In genomic region chr9:96461607-96462006, GRCm38 (mm10) we compare ENCODE assay signal across 18 mouse cellular contexts. TPM values are rescaled to one million over a fixed set of nuclear protein-coding genes. Genes with fewer than 3 reads are reported as not detected.
DNase-seq lines count a peak whose midpoint lies in the region; ATAC-seq and TF ChIP-seq lines count a peak whose summit lies in the region.
"Had no signal": no experiment of that assay in that cellular context is flagged by ENCODE, and none has a peak within 500 bp of the region (broad histone marks: within the 10 kb centered on the region; RNA-seq: fewer than 3 reads in every experiment).

No protein-coding gene starts in this region.

- TF ChIP-seq EP300 in lung, postnatal 0 days (IDR thresholded peaks at IDR 0.05), result no peak

- no peak overlapping the region for H3K9ac ChIP-seq in intestine, postnatal 0 days (ENCODE audit: low read depth, low read length)
- no peak overlapping the region for H3K9ac ChIP-seq in intestine, embryonic 16.5 days (ENCODE audit: low read depth, low read length)
- no peak overlapping the region for H3K9ac ChIP-seq in lung, postnatal 0 days (replicated peaks; ENCODE audit: low read depth)
- H3K9ac ChIP-seq: embryonic facial prominence, embryonic 15.5 days; forebrain, embryonic 12.5 days; hindbrain, embryonic 14.5 days; limb, embryonic 13.5 days had no signal

- H3K36me3 ChIP-seq in intestine, postnatal 0 days (ENCODE audit: control insufficient read depth, insufficient read depth), result peaks cover 5% of the 10 kb centered on the region; the same call in 1 of the 2 replicates
- H3K36me3 ChIP-seq in intestine, embryonic 16.5 days (ENCODE audit: control insufficient read depth, insufficient read depth, low read length), result no peaks in the 10 kb centered on the region
- H3K36me3 ChIP-seq in lung, postnatal 0 days (ENCODE audit: insufficient read depth, low read length), result no peaks in the 10 kb centered on the region
- peaks cover 2% of the 10 kb centered on the region; the same call in 1 of the 2 replicates for H3K36me3 ChIP-seq in splenic B cell, adult 2 months (ENCODE audit: control insufficient read depth, insufficient read depth, low read length, poor library complexity, severe bottlenecking)

- H3K27ac ChIP-seq in intestine, postnatal 0 days (ENCODE audit: low read depth, low read length), result no peak overlapping the region
- no peak overlapping the region for H3K27ac ChIP-seq in intestine, embryonic 16.5 days (ENCODE audit: low read length)
- H3K27ac ChIP-seq in lung, postnatal 0 days (ENCODE audit: low read length), result no peak overlapping the region
- H3K27ac ChIP-seq: embryonic facial prominence, embryonic 15.5 days; forebrain, embryonic 12.5 days; hindbrain, embryonic 14.5 days; limb, embryonic 13.5 days had no signal

- 46% methylated on average over 1 of the region's 1 CpGs for WGBS in intestine, postnatal 0 days
- WGBS in intestine, embryonic 16.5 days, result 75% methylated on average over 1 of the region's 1 CpGs
- 20% methylated on average over 1 of the region's 1 CpGs for WGBS in lung, postnatal 0 days

- TF ChIP-seq CTCF in intestine, postnatal 0 days (IDR thresholded peaks at IDR 0.05; ENCODE audit: low read depth), result peak; percentile 51
- TF ChIP-seq CTCF in lung, postnatal 0 days (IDR thresholded peaks at IDR 0.05), result peak; percentile 52

- H3K4me2 ChIP-seq in intestine, postnatal 0 days (replicated peaks; ENCODE audit: low read depth), result no peak overlapping the region
- no peak overlapping the region for H3K4me2 ChIP-seq in intestine, embryonic 16.5 days (ENCODE audit: low read depth, low read length)
- no peak overlapping the region for H3K4me2 ChIP-seq in lung, postnatal 0 days (replicated peaks; ENCODE audit: low read depth, low read length)
- H3K4me2 ChIP-seq: embryonic facial prominence, embryonic 15.5 days; forebrain, embryonic 12.5 days; hindbrain, embryonic 14.5 days; limb, embryonic 13.5 days; midbrain, embryonic 11.5 days had no signal

- no peaks in the 10 kb centered on the region for H3K4me1 ChIP-seq in intestine, postnatal 0 days (replicated peaks; ENCODE audit: control insufficient read depth, insufficient read depth, low read length)
- H3K4me1 ChIP-seq in intestine, embryonic 16.5 days (ENCODE audit: control insufficient read depth, insufficient read depth, low read length), result no peaks in the 10 kb centered on the region
- no peaks in the 10 kb centered on the region for H3K4me1 ChIP-seq in lung, postnatal 0 days (ENCODE audit: insufficient read depth, low read depth, low read length)
- H3K4me1 ChIP-seq: limb, embryonic 13.5 days had no signal

- H3K9me3 ChIP-seq in intestine, postnatal 0 days (ENCODE audit: control insufficient read depth), result 0 out of 2 replicates have a peak, but pooled peaks cover 3% of the 10 kb centered on the region
- peaks cover 9% of the 10 kb centered on the region for H3K9me3 ChIP-seq in intestine, embryonic 16.5 days (ENCODE audit: control insufficient read depth, low read length)
- no peaks in the 10 kb centered on the region for H3K9me3 ChIP-seq in lung, postnatal 0 days (ENCODE audit: low read length)

- no peak for DNase-seq in lung, postnatal 0 days (ENCODE audit: low spot score)
- no peak for DNase-seq in lung, postnatal 10 days
- DNase-seq in T-cell, adult 2 months (ENCODE audit: low spot score), result peak; percentile 9
- peak; percentile 25 for DNase-seq in splenic B cell, adult 2 months (ENCODE audit: low read depth, low spot score)
- DNase-seq in embryo, embryonic 9.5 days (ENCODE audit: extremely low spot score), result no peak
- DNase-seq: cerebellum, adult 2 months; heart, adult 11 months; kidney, adult 8-10 months; thymus, adult 18-20 months had no signal

- no peaks in the 10 kb centered on the region for H3K27me3 ChIP-seq in intestine, postnatal 0 days (replicated peaks; ENCODE audit: control insufficient read depth, insufficient read depth, low read length)
- no peaks in the 10 kb centered on the region for H3K27me3 ChIP-seq in intestine, embryonic 16.5 days (replicated peaks; ENCODE audit: control insufficient read depth, insufficient read depth, low read length)
- no peaks in the 10 kb centered on the region for H3K27me3 ChIP-seq in lung, postnatal 0 days (replicated peaks; ENCODE audit: insufficient read depth, low read length)
- H3K27me3 ChIP-seq in splenic B cell, adult 2 months (ENCODE audit: control insufficient read depth, insufficient read depth, low read length, poor library complexity, severe bottlenecking), result no peaks in the 10 kb centered on the region
- H3K27me3 ChIP-seq: CH12.LX; embryonic facial prominence, embryonic 15.5 days; forebrain, embryonic 12.5 days; limb, embryonic 13.5 days had no signal

- no peak overlapping the region for H3K4me3 ChIP-seq in intestine, postnatal 0 days (ENCODE audit: low read depth, low read length)
- H3K4me3 ChIP-seq in intestine, embryonic 16.5 days (ENCODE audit: low read length), result no peak overlapping the region
- no peak overlapping the region for H3K4me3 ChIP-seq in lung, postnatal 0 days (ENCODE audit: low read depth, low read length)
- H3K4me3 ChIP-seq: embryonic facial prominence, embryonic 15.5 days; forebrain, embryonic 12.5 days; limb, embryonic 13.5 days; myocyte had no signal

- ATAC-seq in intestine, postnatal 0 days, result no peak
- ATAC-seq in intestine, embryonic 16.5 days, result no peak
- ATAC-seq in lung, postnatal 0 days, result no peak

RNA-seq across cellular contexts. Expression of gene Rnf7, which starts 16.9 kb away (rescaled TPM):
- polyA plus RNA-seq in intestine, postnatal 0 days (2015; fragmentation: Nextera tagmentation; extraction: Ambion mirVana), result 141 and 143 TPM in 2 replicates
- polyA plus RNA-seq in intestine, embryonic 16.5 days (2015; fragmentation: Nextera tagmentation; extraction: Ambion mirVana), result 151 and 166 TPM in 2 replicates
- 160 and 168 TPM in 2 replicates for polyA plus RNA-seq in lung, postnatal 0 days (2015; fragmentation: Nextera tagmentation; extraction: Ambion mirVana)

Comparison
In these comparisons a context has a peak if more than half of its experiments do, and no peak if none do; other contexts are left out.
1. DNase-seq: peak in T-cell, adult 2 months (single experiment) and splenic B cell, adult 2 months (single experiment); none in lung, postnatal 0 days (single experiment), lung, postnatal 10 days (single experiment) and embryo, embryonic 9.5 days (single experiment).